ENCODE assay signal across 29 mouse cellular contexts in the genomic region with DNA sequence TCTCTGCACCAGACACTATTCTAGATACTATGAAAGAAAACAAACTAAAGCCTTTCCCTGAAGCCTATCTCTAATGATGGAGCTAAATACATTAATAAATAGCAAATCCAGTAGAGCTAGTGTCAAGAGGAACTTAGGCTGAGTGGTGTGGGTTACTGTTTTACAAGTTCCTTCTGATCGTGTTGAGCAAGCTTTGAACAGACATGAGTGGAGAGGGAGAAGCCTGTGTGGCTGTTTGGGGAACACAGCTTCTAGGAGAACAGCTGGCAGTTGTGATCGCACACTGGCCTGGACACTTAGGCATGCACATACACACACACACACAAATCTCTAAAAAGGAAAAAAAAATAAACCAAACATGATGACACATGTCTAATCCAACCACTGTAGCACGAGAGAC. TPM values are rescaled to one million over a fixed set of nuclear protein-coding genes. Genes with fewer than 3 reads are reported as not detected.
DNase-seq lines count a peak whose midpoint lies in the region; ATAC-seq and TF ChIP-seq lines count a peak whose summit lies in the region.
"Had no signal": no experiment of that assay in that cellular context is flagged by ENCODE, and none has a peak within 500 bp of the region (broad histone marks: within the 10 kb centered on the region; RNA-seq: fewer than 3 reads in every experiment).

No protein-coding gene starts in this region.

- no peak overlapping the region for H3K4me2 ChIP-seq in lung, postnatal 0 days (replicated peaks; ENCODE audit: low read depth, low read length)
- H3K4me2 ChIP-seq: embryonic facial prominence, embryonic 12.5 days; forebrain, embryonic 12.5 days had no signal

- H3K9ac ChIP-seq in lung, postnatal 0 days (replicated peaks; ENCODE audit: low read depth), result no peak overlapping the region
- H3K9ac ChIP-seq: embryonic facial prominence, embryonic 12.5 days; forebrain, embryonic 12.5 days had no signal

- no peak for TF ChIP-seq EP300 in lung, postnatal 0 days (IDR thresholded peaks at IDR 0.05)

- no peak overlapping the region for H3K4me3 ChIP-seq in lung, postnatal 0 days (ENCODE audit: low read depth, low read length)
- H3K4me3 ChIP-seq in lung, adult 2 months (replicated peaks; ENCODE audit: extremely low read depth, low read depth, low read length), result no peak overlapping the region
- no peak overlapping the region for H3K4me3 ChIP-seq in bone marrow macrophage, adult 2 months (ENCODE audit: insufficient read depth, low read length)
- H3K4me3 ChIP-seq: embryonic facial prominence, embryonic 10.5 days; embryonic facial prominence, embryonic 12.5 days; forebrain, embryonic 10.5 days; forebrain, embryonic 12.5 days had no signal

- no peaks in the 10 kb centered on the region for H3K9me3 ChIP-seq in lung, postnatal 0 days (ENCODE audit: low read length)
- H3K9me3 ChIP-seq: embryonic facial prominence, embryonic 10.5 days; embryonic facial prominence, embryonic 12.5 days; forebrain, embryonic 10.5 days; forebrain, embryonic 12.5 days; G1E had no signal

- H3K27me3 ChIP-seq in lung, postnatal 0 days (replicated peaks; ENCODE audit: insufficient read depth, low read length), result no peaks in the 10 kb centered on the region
- H3K27me3 ChIP-seq: CH12.LX; embryonic facial prominence, embryonic 12.5 days; forebrain, embryonic 12.5 days; Patski had no signal

- peak; percentile 33 for ATAC-seq in lung, postnatal 0 days
- peak; percentile 76 for ATAC-seq in granulocyte monocyte progenitor cell, adult 5-6 weeks (replicated peaks; ENCODE audit: poor library complexity, severe bottlenecking)
- ATAC-seq in megakaryocyte progenitor cell, adult 5-6 weeks (replicated peaks; ENCODE audit: poor library complexity), result peak; percentile 61
- ATAC-seq: activated CD4-positive, CD25-positive, alpha-beta regulatory T cell, adult 4 months; CD4-positive, CD25-positive, alpha-beta regulatory T cell, adult 4 months; forebrain, embryonic 14.5 days; forebrain, embryonic 16.5 days; Patski had no signal

- WGBS in lung, postnatal 0 days, result 45% methylated on average over 3 of the region's 3 CpGs
- 62% methylated on average over 3 of the region's 3 CpGs for WGBS in lung, adult 2 months

- DNase-seq in lung, postnatal 0 days (ENCODE audit: low spot score), result peak; percentile 5
- DNase-seq in lung, adult 2 months, result no peak
- DNase-seq in frontal cortex, postnatal 25 days (ENCODE audit: low spot score in 2 of 2), result no peak
- DNase-seq in kidney, adult 11 months, result no peak
- DNase-seq in cerebellum, postnatal 4 days (ENCODE audit: low spot score in 2 of 2), result no peak
- DNase-seq: adrenal gland, adult 8-10 months; adrenal gland, postnatal 14 days; adrenal gland, postnatal 36 days; B cell, adult 2 months; cerebellum, adult 11 months; cerebellum, adult 18-20 months; cerebellum, adult 9-10 months; cerebellum, postnatal 10 days; cerebellum, postnatal 25 days had no signal

- no peaks in the 10 kb centered on the region for H3K4me1 ChIP-seq in lung, postnatal 0 days (ENCODE audit: insufficient read depth, low read depth, low read length)
- no peaks in the 10 kb centered on the region for H3K4me1 ChIP-seq in lung, adult 2 months (ENCODE audit: control insufficient read depth, insufficient read depth, low read length)
- peaks cover 20% of the 10 kb centered on the region for H3K4me1 ChIP-seq in bone marrow macrophage, adult 2 months (ENCODE audit: control insufficient read depth, insufficient read depth, low read length)
- H3K4me1 ChIP-seq: embryonic facial prominence, embryonic 10.5 days; embryonic facial prominence, embryonic 12.5 days; forebrain, embryonic 10.5 days; forebrain, embryonic 12.5 days had no signal

- no peak for TF ChIP-seq CTCF in lung, postnatal 0 days (IDR thresholded peaks at IDR 0.05)
- no peak for TF ChIP-seq CTCF in lung, adult 2 months (IDR thresholded peaks at IDR 0.05; ENCODE audit: insufficient read depth, low read length)
- no peak for TF ChIP-seq CTCF in bone marrow macrophage, adult 2 months (IDR thresholded peaks at IDR 0.05; ENCODE audit: low read depth, low read length)

- no peak for TF ChIP-seq POLR2A in lung, adult 2 months (IDR thresholded peaks at IDR 0.05; ENCODE audit: borderline replicate concordance, extremely low read depth, low read depth, low read length)
- TF ChIP-seq POLR2A in bone marrow macrophage, adult 2 months (IDR thresholded peaks at IDR 0.05; ENCODE audit: borderline replicate concordance, low read depth, low read length), result no peak

- H3K27ac ChIP-seq in lung, postnatal 0 days (ENCODE audit: low read length), result no peak overlapping the region
- peak overlapping the region; percentile 28; the same call in 1 of the 2 replicates for H3K27ac ChIP-seq in bone marrow macrophage, adult 2 months (ENCODE audit: insufficient read depth, low read depth, low read length)
- H3K27ac ChIP-seq: embryonic facial prominence, embryonic 10.5 days; embryonic facial prominence, embryonic 12.5 days; forebrain, embryonic 10.5 days; forebrain, embryonic 12.5 days had no signal

- H3K36me3 ChIP-seq in lung, postnatal 0 days (ENCODE audit: insufficient read depth, low read length), result no peaks in the 10 kb centered on the region

RNA-seq across cellular contexts. Expression of a gene that starts 9.8 kb away (rescaled TPM):
- 0.08 and 0.12 TPM in 2 replicates for polyA plus RNA-seq in lung, postnatal 0 days (2015; fragmentation: Nextera tagmentation; extraction: Ambion mirVana)
- 0.17 and 0.18 TPM in 2 replicates for polyA plus RNA-seq in lung, adult 2 months (2012; rRNA removed)
- not detected in 2 replicates for polyA plus RNA-seq in bone marrow macrophage, adult 2 months (2012; ENCODE audit: insufficient read depth, insufficient read length, missing spikeins)
- total RNA-seq in granulocyte monocyte progenitor cell, adult 5-6 weeks (2014; fragmentation: Nextera tagmentation), result not detected in 2 replicates
- total RNA-seq in granulocyte monocyte progenitor cell, adult 5-6 weeks (2017), result not detected in 2 replicates
- total RNA-seq in megakaryocyte progenitor cell, adult 5-6 weeks (2015), result not detected in 2 replicates
- not detected in 2 replicates for total RNA-seq in megakaryocyte progenitor cell, adult 5-6 weeks (2017)
- total RNA-seq: adrenal gland, adult 18-20 months; adrenal gland, postnatal 14 days; adrenal gland, postnatal 36 days; CH12.LX had no signal
- polyA plus RNA-seq: activated CD4-positive, CD25-positive, alpha-beta regulatory T cell, adult 4 months; CD4-positive, CD25-positive, alpha-beta regulatory T cell, adult 4 months; embryonic facial prominence, embryonic 10.5 days; G1E; Patski had no signal

RNA-seq across cellular contexts. Expression of a gene that starts 45.5 kb away (rescaled TPM):
- 22.5 and 26.6 TPM in 2 replicates for polyA plus RNA-seq in lung, postnatal 0 days (2015; fragmentation: Nextera tagmentation; extraction: Ambion mirVana)
- 14.5 and 24.6 TPM in 2 replicates for polyA plus RNA-seq in lung, adult 2 months (2012; rRNA removed)
- 19.0 and 21.3 TPM in 2 replicates for polyA plus RNA-seq in bone marrow macrophage, adult 2 months (2012; ENCODE audit: insufficient read depth, insufficient read length, missing spikeins)
- 14.8 and 23.1 TPM in 2 replicates for total RNA-seq in granulocyte monocyte progenitor cell, adult 5-6 weeks (2014; fragmentation: Nextera tagmentation)
- total RNA-seq in granulocyte monocyte progenitor cell, adult 5-6 weeks (2017), result 36.2 and 41.4 TPM in 2 replicates
- 39.7 and 45.1 TPM in 2 replicates for total RNA-seq in megakaryocyte progenitor cell, adult 5-6 weeks (2015)
- total RNA-seq in megakaryocyte progenitor cell, adult 5-6 weeks (2017), result 54.6 and 55.7 TPM in 2 replicates
